Mouse (Mus musculus): ENCODE results near the gene Pms2. TPM values are rescaled to one million over a fixed set of nuclear protein-coding genes. Genes with fewer than 3 reads are reported as not detected.
A peak's percentile ranks its signal among the peaks of the same experiment; 100 is the strongest.

The Pms2 gene
- polyA plus RNA-seq, 2 experiments = 6.7 to 13.6 TPM

DNA sequence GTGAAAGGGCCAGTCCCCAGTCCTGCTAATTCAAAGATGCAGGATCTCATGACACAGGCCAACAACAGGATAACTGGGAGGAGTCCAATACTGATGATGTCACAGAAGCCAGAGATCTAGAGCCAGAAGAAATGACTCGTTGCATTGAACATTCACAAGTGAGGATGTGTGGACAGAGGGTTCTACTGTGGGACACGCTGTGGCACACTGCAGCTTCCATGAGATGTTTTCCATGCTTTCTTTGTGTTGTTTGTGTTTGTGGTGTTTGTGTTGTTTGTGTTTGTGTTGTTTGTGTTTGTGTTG is 65.8 kb downstream of the Pms2 start:
- whole genome bisulfite sequencing (ENCODE audit: insufficient replicate concordance) = 26% methylated on average over 2 of the region's 2 CpGs
- ATAC-seq (ENCODE audit: insufficient read depth) (peak; percentile 18; the same call in 1 of the 2 replicates), DNase-seq (ENCODE audit: low read depth in 3 of 3, low spot score in 3 of 3) (no peak)
- H3K4me1 ChIP-seq (replicated peaks; ENCODE audit: control insufficient read depth in 2 of 2, insufficient read depth in 2 of 2, low read length in 1 of 2) = peaks cover 43 to 52% of the 10 kb centered on the region in 2 experiments
- H3K27me3 ChIP-seq (ENCODE audit: control insufficient read depth, insufficient read depth, low read length) = no peaks in the 10 kb centered on the region
- TF ChIP-seq EP300 (IDR thresholded peaks at IDR 0.05; ENCODE audit: low read depth) (no peak), CTCF (IDR thresholded peaks at IDR 0.05; ENCODE audit: low read depth) (no peak)
- peak overlapping the region; percentile 16; the same call in 1 of the 2 replicates for H3K9ac ChIP-seq (replicated peaks)
- peak overlapping the region; percentile 81 for H3K27ac ChIP-seq
- no peaks in the 10 kb centered on the region for H3K36me3 ChIP-seq (replicated peaks; ENCODE audit: control insufficient read depth, insufficient read depth, low read depth)
- no peak overlapping the region for H3K4me3 ChIP-seq (ENCODE audit: insufficient read depth in 1 of 2, low read depth in 2 of 2, low read length in 2 of 2)
- no peaks in the 10 kb centered on the region for H3K9me3 ChIP-seq (ENCODE audit: control insufficient read depth, low read length)
- H3K4me2 ChIP-seq (ENCODE audit: low read depth) = peak overlapping the region; percentile 53

DNA sequence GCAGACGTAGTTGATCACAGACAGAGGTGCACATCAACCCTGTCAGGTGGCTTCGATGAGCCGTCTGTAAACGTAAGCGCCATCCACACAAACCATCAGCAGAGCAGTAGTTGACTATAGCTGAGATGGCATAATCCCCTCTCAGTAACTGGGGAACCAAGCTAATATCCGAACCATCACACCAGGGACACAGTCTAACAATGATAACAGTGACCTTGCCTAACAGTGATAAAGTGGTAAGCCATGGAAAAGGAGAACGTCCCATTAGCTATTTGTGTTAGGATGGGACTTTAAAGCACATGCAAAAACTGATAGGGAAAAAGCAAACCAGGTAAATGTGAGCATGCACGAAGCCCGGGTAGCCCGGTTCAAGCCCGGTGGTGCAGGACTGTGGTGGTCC is 66.5 kb downstream of the Pms2 start:
- H3K4me1 ChIP-seq (replicated peaks; ENCODE audit: control insufficient read depth in 2 of 2, insufficient read depth in 2 of 2, low read length in 1 of 2) = peaks cover 43 to 52% of the 10 kb centered on the region in 2 experiments
- no peak for TF ChIP-seq CTCF (IDR thresholded peaks at IDR 0.05; ENCODE audit: low read depth)
- 0 out of 2 replicates have a peak, but pooled peaks have one; percentile 23 for TF ChIP-seq EP300 (IDR thresholded peaks at IDR 0.05; ENCODE audit: low read depth)
- H3K4me3 ChIP-seq (ENCODE audit: insufficient read depth in 1 of 2, low read depth in 2 of 2, low read length in 2 of 2) = no peak overlapping the region
- WGBS (ENCODE audit: insufficient replicate concordance) = 71% methylated on average over 11 of the region's 11 CpGs
- H3K9me3 ChIP-seq (ENCODE audit: control insufficient read depth, low read length) = no peaks in the 10 kb centered on the region
- ATAC-seq (ENCODE audit: insufficient read depth) (peak; percentile 65), DNase-seq (ENCODE audit: low read depth in 3 of 3, low spot score in 3 of 3) (peak in 2 of 3 experiments; percentile 19 to 42)
- peak overlapping the region; percentile 81 for H3K27ac ChIP-seq
- no peak overlapping the region; the same call in 1 of the 2 replicates for H3K9ac ChIP-seq (replicated peaks)
- peak overlapping the region; percentile 53 for H3K4me2 ChIP-seq (ENCODE audit: low read depth)
- no peaks in the 10 kb centered on the region for H3K36me3 ChIP-seq (replicated peaks; ENCODE audit: control insufficient read depth, insufficient read depth, low read depth)
- no peaks in the 10 kb centered on the region for H3K27me3 ChIP-seq (ENCODE audit: control insufficient read depth, insufficient read depth, low read length)

DNA sequence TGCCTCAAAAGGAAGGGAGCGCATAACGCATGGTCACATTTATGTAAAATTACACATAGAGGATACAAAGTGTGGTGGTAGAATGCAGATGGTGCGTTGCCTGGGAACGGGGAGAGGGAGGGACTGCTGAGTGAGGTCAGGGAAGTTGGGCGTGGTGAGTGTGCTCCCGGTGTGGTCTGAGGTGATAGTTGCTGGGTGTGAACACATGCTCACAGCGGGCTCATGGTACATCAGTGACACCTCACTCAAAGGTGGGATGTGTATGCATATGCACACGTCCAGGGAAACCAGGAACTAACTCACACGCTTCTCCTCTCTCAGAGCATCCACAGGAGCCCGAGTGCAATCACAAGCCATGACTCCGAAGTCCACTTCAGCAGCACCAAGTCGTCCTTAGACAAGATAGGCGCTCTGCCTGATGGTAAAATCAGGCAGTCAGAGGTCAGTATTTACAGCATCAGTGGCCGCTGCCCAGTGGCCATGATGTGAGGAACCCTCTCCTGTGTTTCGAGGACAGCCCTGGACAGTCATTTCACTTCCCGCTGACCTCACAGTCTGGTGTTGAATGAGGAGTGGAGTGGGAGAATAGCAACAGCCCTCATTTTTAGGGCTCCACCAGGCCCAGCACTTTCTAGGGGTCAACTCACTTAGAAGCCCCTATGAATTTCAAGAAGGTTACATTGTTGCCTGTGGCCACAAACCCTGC is 67.1 kb downstream of the Pms2 start:
- peak; percentile 90 for ATAC-seq (ENCODE audit: insufficient read depth)
- Histone ChIP-seq H3K4me2 (ENCODE audit: low read depth) (peak overlapping the region; percentile 53), H3K36me3 (replicated peaks; ENCODE audit: control insufficient read depth, insufficient read depth, low read depth) (no peaks in the 10 kb centered on the region), H3K27me3 (ENCODE audit: control insufficient read depth, insufficient read depth, low read length) (no peaks in the 10 kb centered on the region), H3K9ac (replicated peaks) (peak overlapping the region; percentile 44), H3K27ac (peak overlapping the region; percentile 81), H3K9me3 (ENCODE audit: control insufficient read depth, low read length) (no peaks in the 10 kb centered on the region), H3K4me1 (replicated peaks; ENCODE audit: control insufficient read depth in 2 of 2, insufficient read depth in 2 of 2, low read length in 1 of 2) (peaks cover 42 to 52% of the 10 kb centered on the region in 2 experiments), H3K4me3 (ENCODE audit: insufficient read depth in 1 of 2, low read depth in 2 of 2, low read length in 2 of 2) (no peak overlapping the region)
- no peak; the same call in 1 of the 2 replicates for TF ChIP-seq EP300 (IDR thresholded peaks at IDR 0.05; ENCODE audit: low read depth)
- TF ChIP-seq CTCF (IDR thresholded peaks at IDR 0.05; ENCODE audit: low read depth) = no peak
- WGBS (ENCODE audit: insufficient replicate concordance) = 49% methylated on average over 16 of the region's 16 CpGs
- DNase-seq (ENCODE audit: low read depth in 3 of 3, low spot score in 3 of 3) = peak; percentile 83

DNA sequence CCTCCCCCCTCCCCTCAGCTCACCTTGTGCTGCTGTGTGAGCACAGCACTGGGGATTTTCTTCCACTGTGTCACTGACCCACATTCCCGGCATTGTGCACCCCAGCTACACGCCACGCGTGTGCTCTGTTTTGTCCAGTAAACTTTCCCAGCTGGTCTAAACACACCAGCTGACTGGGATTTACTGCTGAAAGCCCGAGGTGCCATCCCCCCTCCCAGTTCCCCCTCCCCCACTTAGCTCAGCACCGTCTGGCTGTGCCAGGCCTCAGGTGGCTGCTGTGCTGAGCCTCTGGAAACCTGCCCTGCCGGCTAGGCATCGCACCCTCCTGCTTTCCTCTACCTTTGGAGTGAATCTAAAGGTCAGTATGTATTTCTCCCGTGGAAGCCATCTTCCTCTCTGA is 71.1 kb downstream of the Pms2 start:
- H3K4me3 ChIP-seq (ENCODE audit: insufficient read depth in 1 of 2, low read depth in 2 of 2, low read length in 2 of 2) = no peak overlapping the region
- H3K9me3 ChIP-seq (ENCODE audit: control insufficient read depth, low read length) = no peaks in the 10 kb centered on the region
- H3K36me3 ChIP-seq (replicated peaks; ENCODE audit: control insufficient read depth, insufficient read depth, low read depth) = no peaks in the 10 kb centered on the region; the same call in none of the 2 replicates
- H3K4me2 ChIP-seq (ENCODE audit: low read depth) = no peak overlapping the region
- H3K27me3 ChIP-seq (ENCODE audit: control insufficient read depth, insufficient read depth, low read length) = no peaks in the 10 kb centered on the region
- H3K27ac ChIP-seq = no peak overlapping the region
- TF ChIP-seq EP300 (IDR thresholded peaks at IDR 0.05; ENCODE audit: low read depth) (no peak), CTCF (IDR thresholded peaks at IDR 0.05; ENCODE audit: low read depth) (no peak)
- no peak for ATAC-seq (ENCODE audit: insufficient read depth)
- no peak for DNase-seq (ENCODE audit: low read depth in 3 of 3, low spot score in 3 of 3)
- H3K4me1 ChIP-seq (replicated peaks; ENCODE audit: control insufficient read depth in 2 of 2, insufficient read depth in 2 of 2, low read length in 1 of 2) = peaks cover 23% of the 10 kb centered on the region in 2 experiments
- H3K9ac ChIP-seq (replicated peaks) = no peak overlapping the region
- 66% methylated on average over 9 of the region's 9 CpGs for WGBS (ENCODE audit: insufficient replicate concordance)

DNA sequence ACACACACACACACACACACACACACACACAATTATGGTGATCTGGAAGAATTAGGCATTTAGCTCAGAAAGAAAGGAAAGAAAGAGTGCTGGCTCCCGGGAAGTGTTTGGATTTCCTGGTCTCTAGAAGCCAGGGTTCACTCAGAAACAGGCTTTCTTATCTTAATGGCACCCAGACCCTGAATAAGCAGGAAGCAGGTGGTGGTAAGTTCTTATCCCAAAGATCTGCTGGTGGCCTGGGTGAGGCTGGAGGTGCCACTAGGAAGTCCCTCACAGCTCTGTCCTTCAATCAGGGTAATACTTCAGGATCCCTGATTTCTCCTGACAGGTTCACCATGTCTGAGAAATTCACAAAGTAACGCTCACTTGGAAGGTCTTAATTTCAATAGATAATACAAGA is 72.6 kb downstream of the Pms2 start:
- H3K4me1 ChIP-seq (replicated peaks; ENCODE audit: control insufficient read depth in 2 of 2, insufficient read depth in 2 of 2, low read length in 1 of 2) = peaks cover 8% of the 10 kb centered on the region in 2 experiments
- H3K9ac ChIP-seq (replicated peaks) = no peak overlapping the region
- no peak overlapping the region for H3K27ac ChIP-seq
- H3K36me3 ChIP-seq (replicated peaks; ENCODE audit: control insufficient read depth, insufficient read depth, low read depth) = peaks cover 4% of the 10 kb centered on the region
- TF ChIP-seq EP300 (IDR thresholded peaks at IDR 0.05; ENCODE audit: low read depth) (no peak), CTCF (IDR thresholded peaks at IDR 0.05; ENCODE audit: low read depth) (no peak)
- ATAC-seq (ENCODE audit: insufficient read depth) (no peak), DNase-seq (ENCODE audit: low read depth in 3 of 3, low spot score in 3 of 3) (no peak)
- H3K4me3 ChIP-seq (ENCODE audit: insufficient read depth in 1 of 2, low read depth in 2 of 2, low read length in 2 of 2) = no peak overlapping the region
- no peaks in the 10 kb centered on the region for H3K9me3 ChIP-seq (ENCODE audit: control insufficient read depth, low read length)
- H3K27me3 ChIP-seq (ENCODE audit: control insufficient read depth, insufficient read depth, low read length) = no peaks in the 10 kb centered on the region
- WGBS (ENCODE audit: insufficient replicate concordance) = 50% methylated on average over 2 of the region's 2 CpGs
- H3K4me2 ChIP-seq (ENCODE audit: low read depth) = no peak overlapping the region

Other genes with a start within 250 kb of the Pms2 start
- 1.4 and 1.7 TPM in 2 replicates for gene Usp42, start 177.7 kb upstream of the Pms2 start, polyA plus RNA-seq (2012; rRNA removed)
- gene Usp42, start 177.7 kb upstream of the Pms2 start, polyA plus RNA-seq (2014; fragmentation: Nextera tagmentation; extraction: Ambion mirVana) = 2.5 and 4.1 TPM in 2 replicates
- 39.8 and 44.3 TPM in 2 replicates for gene Eif2ak1, start 92.2 kb upstream of the Pms2 start, polyA plus RNA-seq (2012; rRNA removed)
- 108 and 112 TPM in 2 replicates for gene Eif2ak1, start 92.2 kb upstream of the Pms2 start, polyA plus RNA-seq (2014; fragmentation: Nextera tagmentation; extraction: Ambion mirVana)
- 0.03 and 0.04 TPM in 2 replicates for gene Ankrd61, start 12.3 kb upstream of the Pms2 start, polyA plus RNA-seq (2012; rRNA removed)
- gene Ankrd61, start 12.3 kb upstream of the Pms2 start, polyA plus RNA-seq (2014; fragmentation: Nextera tagmentation; extraction: Ambion mirVana) = 0.13 and 0.27 TPM in 2 replicates
- 44.6 and 59.1 TPM in 2 replicates for gene Aimp2, start 117 bp upstream of the Pms2 start, polyA plus RNA-seq (2012; rRNA removed)
- 45.0 and 45.6 TPM in 2 replicates for gene Aimp2, start 117 bp upstream of the Pms2 start, polyA plus RNA-seq (2014; fragmentation: Nextera tagmentation; extraction: Ambion mirVana)
- 0.51 and 0.59 TPM in 2 replicates for gene Gm42421, start 18.2 kb downstream of the Pms2 start, polyA plus RNA-seq (2012; rRNA removed)
- 0.20 and 0.24 TPM in 2 replicates for gene Gm42421, start 18.2 kb downstream of the Pms2 start, polyA plus RNA-seq (2014; fragmentation: Nextera tagmentation; extraction: Ambion mirVana)
- 0.19 and 0.44 TPM in 2 replicates for gene Rsph10b, start 23.1 kb downstream of the Pms2 start, polyA plus RNA-seq (2012; rRNA removed)
- gene Rsph10b, start 23.1 kb downstream of the Pms2 start, polyA plus RNA-seq (2014; fragmentation: Nextera tagmentation; extraction: Ambion mirVana) = 0.21 and 0.66 TPM in 2 replicates
- gene Ccz1, start 104.9 kb downstream of the Pms2 start, polyA plus RNA-seq (2012; rRNA removed) = 12.8 and 21.9 TPM in 2 replicates
- 46.8 and 47.1 TPM in 2 replicates for gene Ccz1, start 104.9 kb downstream of the Pms2 start, polyA plus RNA-seq (2014; fragmentation: Nextera tagmentation; extraction: Ambion mirVana)
- not detected in 2 replicates for gene Ocm, start 116.7 kb downstream of the Pms2 start, polyA plus RNA-seq (2012; rRNA removed)
- gene Ocm, start 116.7 kb downstream of the Pms2 start, polyA plus RNA-seq (2014; fragmentation: Nextera tagmentation; extraction: Ambion mirVana) = not detected in 2 replicates
- 2.4 and 2.9 TPM in 2 replicates for gene Lmtk2, start 190.5 kb downstream of the Pms2 start, polyA plus RNA-seq (2012; rRNA removed)
- gene Lmtk2, start 190.5 kb downstream of the Pms2 start, polyA plus RNA-seq (2014; fragmentation: Nextera tagmentation; extraction: Ambion mirVana) = 1.5 and 1.7 TPM in 2 replicates

All from liver, embryonic 14.5 days (tissue).